Mouse (Mus musculus) CH12.LX (cell line): ENCODE measurements around the gene Rab8a. TPM values are rescaled to one million over a fixed set of nuclear protein-coding genes. Genes with fewer than 3 reads are reported as not detected.

Experiments
- DNase-seq: peaks from one replicate; pipeline ENCODE4 v3.0.0-alpha.2; 2013; ENCODE audit errors: extremely low read depth
- H3K27ac ChIP-seq: 2 replicates; pipeline ENCODE4 v1.5.1; 2012; ENCODE audit warnings: low read depth, mild to moderate bottlenecking, control low read depth, moderate library complexity; ENCODE audit not compliant: insufficient read depth
- H3K27me3 ChIP-seq: replicated peaks from 2 replicates; pipeline ENCODE3; 2012; ENCODE audit warnings: inconsistent platforms
- H3K36me3 ChIP-seq, 2 experiments: replicated peaks in 1 of 2; 2 replicates each; pipeline versions ENCODE3 to v1.6.1; 2012; ENCODE audit warnings: inconsistent platforms in 1 of 2, low read length in 1 of 2, mild to moderate bottlenecking in 1 of 2, mixed read lengths in 1 of 2, moderate library complexity in 1 of 2; ENCODE audit not compliant: control insufficient read depth in 1 of 2, insufficient read depth in 1 of 2
- H3K4me1 ChIP-seq, 2 experiments: 2 replicates each; pipeline ENCODE4 v1.6.1; 2012; ENCODE audit warnings: inconsistent platforms in 1 of 2, moderate library complexity in 1 of 2; ENCODE audit not compliant: insufficient read depth in 2 of 2, control insufficient read depth in 1 of 2
- H3K4me2 ChIP-seq: 2 replicates; pipeline ENCODE4 v1.6.1; 2012; ENCODE audit warnings: low read depth, mild to moderate bottlenecking, control low read depth; ENCODE audit not compliant: poor library complexity, insufficient read depth, severe bottlenecking
- H3K4me3 ChIP-seq, 3 experiments: fragments of 150-350 bp in 1 of 3; sonication (generic) in 1 of 3; replicated peaks in 1 of 3; 2 replicates each; pipeline versions ENCODE3 to v1.5.1; 2011 to 2012; ENCODE audit warnings: low read depth in 2 of 3, low read length in 2 of 3, mild to moderate bottlenecking in 2 of 3, moderate library complexity in 2 of 3, control low read depth in 1 of 3, improper control_type of control experiment in 1 of 3, inconsistent platforms in 1 of 3, mixed read lengths in 1 of 3; ENCODE audit not compliant: poor library complexity in 1 of 3
- H3K79me2 ChIP-seq: replicated peaks from 2 replicates; pipeline ENCODE4 v1.6.1; 2012; ENCODE audit warnings: mild to moderate bottlenecking, moderate library complexity; ENCODE audit not compliant: control insufficient read depth, poor library complexity, insufficient read depth, severe bottlenecking; ENCODE audit errors: extremely low read depth
- H3K9ac ChIP-seq: 2 replicates; pipeline ENCODE4 v1.6.1; 2012; ENCODE audit warnings: low read depth, mild to moderate bottlenecking, control low read depth, moderate library complexity; ENCODE audit not compliant: insufficient read depth
- H3K9me3 ChIP-seq: replicated peaks from 2 replicates; pipeline ENCODE3; 2012; ENCODE audit warnings: low read length, inconsistent platforms, mixed read lengths
- BHLHE40 ChIP-seq: IDR thresholded peaks from 2 replicates; pipeline ENCODE4 v1.6.1; 2011; ENCODE audit warnings: mild to moderate bottlenecking, low read depth, low read length, improper control_type of control experiment
- CHD1 ChIP-seq: IDR thresholded peaks from 2 replicates; pipeline ENCODE4 v1.6.1; 2012; ENCODE audit warnings: low read depth, low read length, improper control_type of control experiment, inconsistent platforms
- CHD2 ChIP-seq: IDR thresholded peaks from 2 replicates; pipeline ENCODE4 v1.6.1; 2011; ENCODE audit warnings: low read length, improper control_type of control experiment
- CTCF ChIP-seq, 2 experiments: IDR thresholded peaks in 1 of 2; conservative IDR thresholded peaks in 1 of 2; 2 replicates each; pipeline ENCODE4 v1.5.1; 2011 to 2012; ENCODE audit warnings: low read depth in 2 of 2, low read length in 2 of 2, improper control_type of control experiment in 1 of 2, inconsistent platforms in 1 of 2, mild to moderate bottlenecking in 1 of 2, moderate library complexity in 1 of 2
- ELF1 ChIP-seq: IDR thresholded peaks from 2 replicates; pipeline ENCODE4 v1.6.1; 2014; ENCODE audit warnings: low read depth, mild to moderate bottlenecking, inconsistent platforms, low read length, improper control_type of control experiment
- ETS1 ChIP-seq: conservative IDR thresholded peaks from 2 replicates; pipeline ENCODE4 v1.6.1; 2012; ENCODE audit warnings: low read depth, mild to moderate bottlenecking, inconsistent platforms, low read length, improper control_type of control experiment, moderate library complexity
- GABPA ChIP-seq: IDR thresholded peaks from 2 replicates; pipeline ENCODE4 v1.6.1; 2012; ENCODE audit warnings: low read depth, low read length, improper control_type of control experiment, inconsistent platforms; ENCODE audit not compliant: insufficient replicate concordance
- JUN ChIP-seq: IDR thresholded peaks from 2 replicates; pipeline ENCODE4 v1.6.1; 2011; ENCODE audit warnings: low read depth, mild to moderate bottlenecking, low read length, improper control_type of control experiment, moderate library complexity; ENCODE audit not compliant: insufficient read depth
- KAT2A ChIP-seq: IDR thresholded peaks from 2 replicates; pipeline ENCODE4 v1.6.1; 2012; ENCODE audit warnings: low read length, improper control_type of control experiment, inconsistent platforms; ENCODE audit not compliant: insufficient replicate concordance
- MEF2A ChIP-seq: IDR thresholded peaks from 2 replicates; pipeline ENCODE4 v1.6.1; 2014; ENCODE audit warnings: low read depth, mild to moderate bottlenecking, inconsistent platforms, low read length, improper control_type of control experiment, borderline replicate concordance
- MXI1 ChIP-seq: IDR thresholded peaks from 2 replicates; pipeline ENCODE4 v1.6.1; 2011; ENCODE audit warnings: mild to moderate bottlenecking, low read depth, low read length, improper control_type of control experiment
- NELFE ChIP-seq: IDR thresholded peaks from 2 replicates; pipeline ENCODE4 v1.6.1; 2011; ENCODE audit warnings: low read depth, low read length, improper control_type of control experiment
- NRF1 ChIP-seq: IDR thresholded peaks from 2 replicates; pipeline ENCODE4 v1.6.1; 2014; ENCODE audit warnings: low read depth, mild to moderate bottlenecking, inconsistent platforms, low read length, improper control_type of control experiment, moderate library complexity
- POLR2A ChIP-seq: IDR thresholded peaks from 2 replicates; pipeline ENCODE4 v1.6.1; 2011; ENCODE audit warnings: low read depth, mild to moderate bottlenecking, improper control_type of control experiment, low read length
- POLR2AphosphoS2 ChIP-seq: IDR thresholded peaks from 2 replicates; pipeline ENCODE4 v1.6.1; 2011; ENCODE audit warnings: low read depth, low read length, improper control_type of control experiment
- RAD21 ChIP-seq: IDR thresholded peaks from 2 replicates; pipeline ENCODE4 v1.6.1; 2011; ENCODE audit warnings: low read depth, mild to moderate bottlenecking, low read length, improper control_type of control experiment, moderate library complexity
- RCOR1 ChIP-seq: conservative IDR thresholded peaks from 2 replicates; pipeline ENCODE4 v1.6.1; 2012; ENCODE audit warnings: low read depth, mild to moderate bottlenecking, inconsistent platforms, low read length, improper control_type of control experiment
- TCF12 ChIP-seq: IDR thresholded peaks from 2 replicates; pipeline ENCODE4 v1.6.1; 2014; ENCODE audit warnings: low read depth, mild to moderate bottlenecking, inconsistent platforms, low read length, improper control_type of control experiment
- UBTF ChIP-seq: IDR thresholded peaks from 2 replicates; pipeline ENCODE4 v1.6.1; 2012; ENCODE audit warnings: low read depth, mild to moderate bottlenecking, inconsistent platforms, low read length, improper control_type of control experiment, moderate library complexity
- USF1 ChIP-seq: IDR thresholded peaks from 2 replicates; pipeline ENCODE4 v1.6.1; 2014; ENCODE audit warnings: low read depth, mild to moderate bottlenecking, inconsistent platforms, low read length, improper control_type of control experiment
- USF2 ChIP-seq: conservative IDR thresholded peaks from 2 replicates; pipeline ENCODE4 v1.6.1; 2011; ENCODE audit warnings: low read depth, low read length, improper control_type of control experiment
- dilution Hi-C: fragments of 300-500 bp; cut with MboI; formaldehyde crosslinking; loops from 2 replicates; pipeline ENCODE4 v1.14.3; 2020; ENCODE audit warnings: low sequenced_read_pairs; ENCODE audit not compliant: extremely low pct_unique_long_range_greater_than_20kb, extremely low pct_ligation_motif_present
- in situ Hi-C: fragments of 300-500 bp; cut with MboI; formaldehyde crosslinking; loops from 3 replicates; pipeline ENCODE4 v1.14.3; 2019; ENCODE audit warnings: low sequenced_read_pairs, low pct_ligation_motif_present, low pct_unique_long_range_greater_than_20kb, mixed read lengths
- polyA plus RNA-seq: library from polyadenylated mRNA; unstranded; fragments of >175 nt; gene quantifications from 2 replicates; pipeline ENCODE4 v1.2.1, GENCODE M21; 2012; ENCODE audit warnings: low read depth; ENCODE audit not compliant: insufficient read length
- total RNA-seq, 2 experiments: library from RNA; depleted of rRNA; stranded (reverse); fragments of 300-350 nt in 1 of 2; fragments of >200 nt in 1 of 2; gene quantifications; 2 replicates each; pipeline ENCODE4 v1.2.3; 2012 to 2014

The Rab8a gene
- total and polyA plus RNA-seq, 3 experiments, result 102 to 190 (median 136) TPM

DNA sequence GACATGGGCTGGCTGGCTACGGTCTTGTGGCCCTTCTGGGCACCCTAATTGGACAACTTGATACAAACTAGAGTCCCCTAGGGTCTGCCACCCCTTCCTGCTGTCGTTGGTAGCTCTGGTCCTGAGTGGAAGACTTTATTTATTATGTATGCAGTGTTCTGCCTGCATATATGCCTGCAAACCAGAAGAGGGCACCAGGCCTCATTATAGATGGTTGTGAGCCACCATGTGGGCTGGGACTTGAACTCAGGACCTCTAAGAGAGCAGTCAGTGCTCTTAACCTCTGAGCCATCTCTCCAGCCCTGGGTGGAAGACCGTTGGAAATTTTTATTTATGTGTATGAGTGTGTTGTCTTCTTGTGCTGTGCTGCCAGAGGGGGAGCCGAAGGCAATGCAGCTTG lies 59.8 kb downstream of the Rab8a start:
- TF ChIP-seq MXI1 (0 out of 2 replicates have a peak, but pooled peaks have one; percentile 2), CTCF (conservative IDR thresholded peaks at IDR 0.05 in 1 of 2, IDR thresholded peaks at IDR 0.05 in 1 of 2; ENCODE audit: low read depth in 2 of 2, low read length in 2 of 2) (peak; percentile 11 to 41; a peak in 2 of 4 replicates), NRF1 (no peak)
- Histone ChIP-seq H3K27me3 (no peaks in the 10 kb centered on the region), H3K9ac (peak overlapping the region; percentile 88; the same call in 1 of the 2 replicates), H3K4me1 (peaks cover 3 to 27% of the 10 kb centered on the region in 2 experiments; a peak in 3 of 4 replicates), H3K36me3 (peaks cover 28 to 33% of the 10 kb centered on the region in 2 experiments), H3K27ac (no peak overlapping the region), H3K4me2 (peak overlapping the region; percentile 84), H3K9me3 (no peaks in the 10 kb centered on the region), H3K4me3 (peak overlapping the region; percentile 75 to 79 (median 76)), H3K79me2 (peaks cover 16% of the 10 kb centered on the region)
- DNase-seq, result no peak
- dilution Hi-C loops, result no loop called here
- in situ Hi-C loops, result no loop called here

DNA sequence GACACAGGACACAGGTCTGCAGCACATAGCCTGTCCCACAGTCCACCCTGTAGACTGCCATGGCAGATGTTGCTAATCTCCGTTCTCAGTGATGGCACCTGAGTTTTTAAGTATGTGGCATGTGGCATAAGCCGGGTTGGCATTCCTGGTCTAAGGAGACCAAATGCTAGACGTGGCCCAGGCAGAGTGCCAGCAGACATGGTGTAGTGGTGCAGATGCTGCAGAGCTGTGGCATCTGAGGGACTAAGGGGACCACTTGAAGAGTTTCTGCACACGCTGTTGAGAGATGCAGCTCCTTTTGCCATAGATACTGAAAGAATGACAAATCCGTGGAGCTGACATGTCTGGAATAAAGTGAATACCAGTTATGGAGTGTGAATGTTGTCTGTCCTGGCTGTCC lies 61.7 kb downstream of the Rab8a start:
- Histone ChIP-seq H3K27me3 (no peaks in the 10 kb centered on the region), H3K9ac (no peak overlapping the region), H3K36me3 (peaks cover 28 to 33% of the 10 kb centered on the region in 2 experiments), H3K27ac (no peak overlapping the region)
- DNase-seq, result no peak
- in situ Hi-C loops, result no loop called here
- TF ChIP-seq CHD1, result no peak
- no peak for TF ChIP-seq ELF1
- no peak for TF ChIP-seq TCF12
- no peak for TF ChIP-seq USF2
- TF ChIP-seq ETS1, result no peak
- TF ChIP-seq UBTF, result no peak
- TF ChIP-seq KAT2A, result no peak
- TF ChIP-seq RCOR1, result no peak
- no peak for TF ChIP-seq MXI1
- no peak for TF ChIP-seq JUN
- TF ChIP-seq CHD2, result no peak
- TF ChIP-seq BHLHE40, result no peak
- TF ChIP-seq RAD21, result no peak
- no peak for TF ChIP-seq MEF2A
- no peak for TF ChIP-seq POLR2A
- no peak for TF ChIP-seq NELFE
- TF ChIP-seq USF1, result no peak
- TF ChIP-seq GABPA, result no peak
- no peak for TF ChIP-seq POLR2AphosphoS2
- no peak for TF ChIP-seq CTCF (conservative IDR thresholded peaks at IDR 0.05 in 1 of 2, IDR thresholded peaks at IDR 0.05 in 1 of 2; ENCODE audit: low read depth in 2 of 2, low read length in 2 of 2)
- TF ChIP-seq, all 38 proteins: peak for 0
- no peak overlapping the region for H3K4me2 ChIP-seq
- H3K4me1 ChIP-seq, result peaks cover 0 to 16% of the 10 kb centered on the region in 2 experiments; a peak in 2 of 4 replicates
- H3K79me2 ChIP-seq, result peaks cover 16% of the 10 kb centered on the region
- H3K9me3 ChIP-seq, result no peaks in the 10 kb centered on the region
- no peak overlapping the region for H3K4me3 ChIP-seq
- dilution Hi-C loops, result no loop called here

Other genes with a start within 250 kb of the Rab8a start
- gene Zfp961, start 210.2 kb upstream of the Rab8a start, total RNA-seq (2012; rRNA removed), result 5.9 and 7.6 TPM in 2 replicates
- 21.4 and 25.8 TPM in 2 replicates for gene Zfp961, start 210.2 kb upstream of the Rab8a start, total RNA-seq (2014; rRNA removed)
- gene Zfp961, start 210.2 kb upstream of the Rab8a start, polyA plus RNA-seq, result 13.5 and 14.9 TPM in 2 replicates
- 12.7 and 13.5 TPM in 2 replicates for gene Cyp4f18, start 151.6 kb upstream of the Rab8a start, total RNA-seq (2012; rRNA removed)
- gene Cyp4f18, start 151.6 kb upstream of the Rab8a start, total RNA-seq (2014; rRNA removed), result 37.4 and 38.3 TPM in 2 replicates
- gene Cyp4f18, start 151.6 kb upstream of the Rab8a start, polyA plus RNA-seq, result 31.7 and 34.8 TPM in 2 replicates
- not detected in 2 replicates for gene Olfr372, start 120.0 kb upstream of the Rab8a start, total RNA-seq (2012; rRNA removed)
- not detected in 2 replicates for gene Olfr372, start 120.0 kb upstream of the Rab8a start, total RNA-seq (2014; rRNA removed)
- not detected in 2 replicates for gene Olfr372, start 120.0 kb upstream of the Rab8a start, polyA plus RNA-seq
- gene Olfr373, start 78.0 kb upstream of the Rab8a start, total RNA-seq (2012; rRNA removed), result 0.04 TPM in 1 of 2 replicates, not detected in the other
- gene Olfr373, start 78.0 kb upstream of the Rab8a start, total RNA-seq (2014; rRNA removed), result not detected in 2 replicates
- gene Olfr373, start 78.0 kb upstream of the Rab8a start, polyA plus RNA-seq, result 0.29 and 0.30 TPM in 2 replicates
- not detected in 2 replicates for gene Olfr374, start 54.2 kb upstream of the Rab8a start, total RNA-seq (2012; rRNA removed)
- not detected in 2 replicates for gene Olfr374, start 54.2 kb upstream of the Rab8a start, total RNA-seq (2014; rRNA removed)
- 0.19 TPM in 1 of 2 replicates, not detected in the other for gene Olfr374, start 54.2 kb upstream of the Rab8a start, polyA plus RNA-seq
- 94.8 and 96.2 TPM in 2 replicates for gene Tpm4, start 26.2 kb upstream of the Rab8a start, total RNA-seq (2012; rRNA removed)
- 284 and 318 TPM in 2 replicates for gene Tpm4, start 26.2 kb upstream of the Rab8a start, total RNA-seq (2014; rRNA removed)
- gene Tpm4, start 26.2 kb upstream of the Rab8a start, polyA plus RNA-seq, result 203 and 218 TPM in 2 replicates
- 17.9 TPM in 2 replicates for gene Hsh2d, start 28.4 kb downstream of the Rab8a start, total RNA-seq (2012; rRNA removed)
- 25.1 and 26.1 TPM in 2 replicates for gene Hsh2d, start 28.4 kb downstream of the Rab8a start, total RNA-seq (2014; rRNA removed)
- gene Hsh2d, start 28.4 kb downstream of the Rab8a start, polyA plus RNA-seq, result 19.9 and 24.1 TPM in 2 replicates
- gene Cib3, start 51.6 kb downstream of the Rab8a start, total RNA-seq (2012; rRNA removed), result not detected in 2 replicates
- not detected in 2 replicates for gene Cib3, start 51.6 kb downstream of the Rab8a start, total RNA-seq (2014; rRNA removed)
- not detected in 2 replicates for gene Cib3, start 51.6 kb downstream of the Rab8a start, polyA plus RNA-seq
- not detected in 2 replicates for gene Gm11034, start 52.4 kb downstream of the Rab8a start, total RNA-seq (2012; rRNA removed)
- gene Gm11034, start 52.4 kb downstream of the Rab8a start, total RNA-seq (2014; rRNA removed), result not detected in 2 replicates
- gene Gm11034, start 52.4 kb downstream of the Rab8a start, polyA plus RNA-seq, result not detected in 2 replicates
- 33.1 and 38.1 TPM in 2 replicates for gene Fam32a, start 58.5 kb downstream of the Rab8a start, total RNA-seq (2012; rRNA removed)
- 34.6 and 38.0 TPM in 2 replicates for gene Fam32a, start 58.5 kb downstream of the Rab8a start, total RNA-seq (2014; rRNA removed)
- gene Fam32a, start 58.5 kb downstream of the Rab8a start, polyA plus RNA-seq, result 43.0 and 43.8 TPM in 2 replicates
- 30.3 and 31.4 TPM in 2 replicates for gene Ap1m1, start 78.8 kb downstream of the Rab8a start, total RNA-seq (2012; rRNA removed)
- 15.6 and 20.1 TPM in 2 replicates for gene Ap1m1, start 78.8 kb downstream of the Rab8a start, total RNA-seq (2014; rRNA removed)
- gene Ap1m1, start 78.8 kb downstream of the Rab8a start, polyA plus RNA-seq, result 80.0 and 86.1 TPM in 2 replicates
- gene Gm10282, start 144.1 kb downstream of the Rab8a start, total RNA-seq (2012; rRNA removed), result 16.4 and 18.3 TPM in 2 replicates
- gene Gm10282, start 144.1 kb downstream of the Rab8a start, total RNA-seq (2014; rRNA removed), result 76.4 and 77.7 TPM in 2 replicates
- gene Gm10282, start 144.1 kb downstream of the Rab8a start, polyA plus RNA-seq, result 125 and 176 TPM in 2 replicates
- gene Klf2, start 157.8 kb downstream of the Rab8a start, total RNA-seq (2012; rRNA removed), result not detected in 2 replicates
- 0.12 and 0.16 TPM in 2 replicates for gene Klf2, start 157.8 kb downstream of the Rab8a start, total RNA-seq (2014; rRNA removed)
- 0.74 and 1.4 TPM in 2 replicates for gene Klf2, start 157.8 kb downstream of the Rab8a start, polyA plus RNA-seq